Mouse (Mus musculus): ENCODE results near the gene Rgs9.

The Rgs9 gene

GRCm38 (mm10) chr11:109311885-109312605, 14.1 kb upstream of the Rgs9 start:
- peak; percentile 79 for DNase-seq (ENCODE audit: low read depth, low spot score)

GRCm38 (mm10) chr11:109305680-109306079, 7.8 kb upstream of the Rgs9 start:
- DNase-seq (ENCODE audit: low read depth, low spot score), result no peak

GRCm38 (mm10) chr11:109302338-109302737, 4.4 kb upstream of the Rgs9 start:
- no peak for DNase-seq (ENCODE audit: low read depth, low spot score)

GRCm38 (mm10) chr11:109297031-109297430, 898 bp downstream of the Rgs9 start:
- no peak for DNase-seq (ENCODE audit: low read depth, low spot score)

GRCm38 (mm10) chr11:109292056-109292455, 5.9 kb downstream of the Rgs9 start:
- no peak for DNase-seq (ENCODE audit: low read depth, low spot score)

GRCm38 (mm10) chr11:109289378-109289777, 8.6 kb downstream of the Rgs9 start:
- DNase-seq (ENCODE audit: low read depth, low spot score), result peak; percentile 91

- DNase-seq (ENCODE audit: low read depth, low spot score), result no peak
Measured at GRCm38 (mm10) chr11:109284811-109285210, 13.1 kb downstream of the Rgs9 start.

- no peak for DNase-seq (ENCODE audit: low read depth, low spot score)
Measured at GRCm38 (mm10) chr11:109278186-109278585, 19.7 kb downstream of the Rgs9 start.

- no peak for DNase-seq (ENCODE audit: low read depth, low spot score)
Measured at GRCm38 (mm10) chr11:109271399-109271798, 26.5 kb downstream of the Rgs9 start.

GRCm38 (mm10) chr11:109270366-109270765, 27.6 kb downstream of the Rgs9 start:
- DNase-seq (ENCODE audit: low read depth, low spot score), result no peak

GRCm38 (mm10) chr11:109269662-109270341, 28.1 kb downstream of the Rgs9 start:
- no peak for DNase-seq (ENCODE audit: low read depth, low spot score)

- no peak for DNase-seq (ENCODE audit: low read depth, low spot score)
Measured at GRCm38 (mm10) chr11:109269283-109269661, 28.7 kb downstream of the Rgs9 start.

- DNase-seq (ENCODE audit: low read depth, low spot score), result no peak
Measured at GRCm38 (mm10) chr11:109266161-109266910, 31.6 kb downstream of the Rgs9 start.

GRCm38 (mm10) chr11:109264159-109264768, 33.7 kb downstream of the Rgs9 start:
- no peak for DNase-seq (ENCODE audit: low read depth, low spot score)

GRCm38 (mm10) chr11:109260561-109260960, 37.4 kb downstream of the Rgs9 start:
- DNase-seq (ENCODE audit: low read depth, low spot score), result no peak

- DNase-seq (ENCODE audit: low read depth, low spot score), result no peak
Measured at GRCm38 (mm10) chr11:109258941-109259910, 38.7 kb downstream of the Rgs9 start.

- no peak for DNase-seq (ENCODE audit: low read depth, low spot score)
Measured at GRCm38 (mm10) chr11:109257824-109258223, 40.1 kb downstream of the Rgs9 start.

- no peak for DNase-seq (ENCODE audit: low read depth, low spot score)
Measured at GRCm38 (mm10) chr11:109255022-109255421, 42.9 kb downstream of the Rgs9 start.

- DNase-seq (ENCODE audit: low read depth, low spot score), result no peak
Measured at GRCm38 (mm10) chr11:109252483-109252882, 45.4 kb downstream of the Rgs9 start.

GRCm38 (mm10) chr11:109250566-109250965, 47.4 kb downstream of the Rgs9 start:
- no peak for DNase-seq (ENCODE audit: low read depth, low spot score)

- no peak for DNase-seq (ENCODE audit: low read depth, low spot score)
Measured at GRCm38 (mm10) chr11:109246920-109247319, 51.0 kb downstream of the Rgs9 start.

All from ZHBTc4 (cell line).